Mouse (Mus musculus): ENCODE data around the gene Cox6b2.

- TF ChIP-seq CTCF (IDR thresholded peaks at IDR 0.05; ENCODE audit: borderline replicate concordance, insufficient read depth, low read depth, low read length) = no peak
- peak; percentile 66; the same call in 1 of the 2 replicates for TF ChIP-seq POLR2A (IDR thresholded peaks at IDR 0.05; ENCODE audit: borderline replicate concordance, insufficient read depth, low read length)
These were observed 11.7 kb downstream of the Cox6b2 start for GRCm38 (mm10) chr7:4741151-4741550.

Measured in cerebellum, adult 2 months (tissue).